ENCODE assay signal across 8 mouse cellular contexts in genomic region chr13:105055374-105055773, GRCm38 (mm10). TPM values are rescaled to one million over a fixed set of nuclear protein-coding genes. Genes with fewer than 3 reads are reported as not detected.
DNase-seq lines count a peak whose midpoint lies in the region; ATAC-seq and TF ChIP-seq lines count a peak whose summit lies in the region.
"Had no signal": no experiment of that assay in that cellular context is flagged by ENCODE, and none has a peak within 500 bp of the region (broad histone marks: within the 10 kb centered on the region; RNA-seq: fewer than 3 reads in every experiment).

No protein-coding gene starts in this region.

- H3K27me3 ChIP-seq in embryonic facial prominence, embryonic 11.5 days (ENCODE audit: control insufficient read depth, insufficient read depth, low read length) = peaks cover 3% of the 10 kb centered on the region; the same call in 1 of the 2 replicates
- peaks cover 3% of the 10 kb centered on the region; the same call in 1 of the 2 replicates for H3K27me3 ChIP-seq in limb, embryonic 15.5 days
- peaks cover 3% of the 10 kb centered on the region; the same call in 1 of the 2 replicates for H3K27me3 ChIP-seq in neural tube, embryonic 12.5 days (replicated peaks)

- no peak for ATAC-seq in embryonic facial prominence, embryonic 11.5 days (replicated peaks; ENCODE audit: insufficient number of reproducible peaks, low FRiP score, low TSS enrichment, low read depth)
- no peak for ATAC-seq in limb, embryonic 15.5 days (ENCODE audit: insufficient number of reproducible peaks, low FRiP score, low TSS enrichment, low read depth)
- ATAC-seq in neural tube, embryonic 12.5 days (ENCODE audit: low FRiP score, low read depth) = no peak

- H3K4me1 ChIP-seq in bone marrow macrophage, adult 2 months (ENCODE audit: control insufficient read depth, insufficient read depth, low read length) = peaks cover 10% of the 10 kb centered on the region
- H3K4me1 ChIP-seq in embryonic facial prominence, embryonic 11.5 days (ENCODE audit: control insufficient read depth, insufficient read depth, low read length) = no peaks in the 10 kb centered on the region
- H3K4me1 ChIP-seq in limb, embryonic 15.5 days = peaks cover 14% of the 10 kb centered on the region
- H3K4me1 ChIP-seq in neural tube, embryonic 12.5 days = peaks cover 12% of the 10 kb centered on the region; the same call in 1 of the 2 replicates

- TF ChIP-seq POLR2A in bone marrow macrophage, adult 2 months (IDR thresholded peaks at IDR 0.05; ENCODE audit: borderline replicate concordance, low read depth, low read length) = no peak

- H3K9ac ChIP-seq in embryonic facial prominence, embryonic 11.5 days (replicated peaks; ENCODE audit: low read length) = no peak overlapping the region
- H3K9ac ChIP-seq in limb, embryonic 15.5 days = no peak overlapping the region
- H3K9ac ChIP-seq in neural tube, embryonic 12.5 days = no peak overlapping the region

- intact Hi-C loops in heart, postnatal 14 days (cut with DNase I) = no loop called here

- no peaks in the 10 kb centered on the region for H3K9me3 ChIP-seq in embryonic facial prominence, embryonic 11.5 days (replicated peaks; ENCODE audit: control insufficient read depth, low read length)
- H3K9me3 ChIP-seq in limb, embryonic 15.5 days = no peaks in the 10 kb centered on the region
- no peaks in the 10 kb centered on the region for H3K9me3 ChIP-seq in neural tube, embryonic 12.5 days

- 17% methylated on average over 5 of the region's 5 CpGs for WGBS in embryonic facial prominence, embryonic 11.5 days
- WGBS in limb, embryonic 15.5 days = 28% methylated on average over 5 of the region's 5 CpGs
- WGBS in neural tube, embryonic 12.5 days = 18% methylated on average over 5 of the region's 5 CpGs

- no peak overlapping the region; the same call in 1 of the 2 replicates for H3K27ac ChIP-seq in bone marrow macrophage, adult 2 months (ENCODE audit: insufficient read depth, low read depth, low read length)
- H3K27ac ChIP-seq in embryonic facial prominence, embryonic 11.5 days (replicated peaks; ENCODE audit: low read depth, low read length) = no peak overlapping the region
- H3K27ac ChIP-seq in limb, embryonic 15.5 days = peak overlapping the region; percentile 59; the same call in 1 of the 2 replicates
- H3K27ac ChIP-seq in neural tube, embryonic 12.5 days = no peak overlapping the region

- H3K4me2 ChIP-seq in embryonic facial prominence, embryonic 11.5 days (ENCODE audit: low read depth, low read length) = no peak overlapping the region
- peak overlapping the region; percentile 91 for H3K4me2 ChIP-seq in limb, embryonic 15.5 days
- peak overlapping the region; percentile 88 for H3K4me2 ChIP-seq in neural tube, embryonic 12.5 days (replicated peaks)

- no peaks in the 10 kb centered on the region for H3K36me3 ChIP-seq in embryonic facial prominence, embryonic 11.5 days (replicated peaks; ENCODE audit: control insufficient read depth, insufficient read depth, low read depth, low read length)
- no peaks in the 10 kb centered on the region for H3K36me3 ChIP-seq in limb, embryonic 15.5 days
- H3K36me3 ChIP-seq in neural tube, embryonic 12.5 days = no peaks in the 10 kb centered on the region

- DNase-seq in embryonic facial prominence, embryonic 11.5 days (ENCODE audit: low spot score) = peak; percentile 35
- peak; percentile 14 to 19 for DNase-seq in heart, postnatal 14 days
- no peak for DNase-seq in right cerebral cortex, postnatal 36 days (ENCODE audit: low spot score in 2 of 2)
- no peak for DNase-seq in layer of hippocampus, postnatal 36 days

- peak overlapping the region; percentile 70 for H3K4me3 ChIP-seq in bone marrow macrophage, adult 2 months (ENCODE audit: insufficient read depth, low read length)
- H3K4me3 ChIP-seq in embryonic facial prominence, embryonic 11.5 days (ENCODE audit: low read depth, low read length) = no peak overlapping the region
- H3K4me3 ChIP-seq in limb, embryonic 15.5 days = peak overlapping the region; percentile 55; the same call in 1 of the 2 replicates
- peak overlapping the region; percentile 55; the same call in 1 of the 2 replicates for H3K4me3 ChIP-seq in neural tube, embryonic 12.5 days

- TF ChIP-seq CTCF in bone marrow macrophage, adult 2 months (IDR thresholded peaks at IDR 0.05; ENCODE audit: low read depth, low read length) = no peak

RNA-seq across cellular contexts. Expression of gene Rgs7bp, which starts 0.6 kb away (rescaled TPM):
- 0.11 TPM in 1 of 2 replicates, not detected in the other for polyA plus RNA-seq in bone marrow macrophage, adult 2 months (2012; ENCODE audit: insufficient read depth, insufficient read length, missing spikeins)
- polyA plus RNA-seq in embryonic facial prominence, embryonic 11.5 days (2014; fragmentation: Nextera tagmentation; extraction: Ambion mirVana) = 1.7 and 1.9 TPM in 2 replicates
- 1 to 10 TPM; 3.8 to 4.3 TPM for total RNA-seq in heart, postnatal 14 days (2021)
- polyA plus RNA-seq in limb, embryonic 15.5 days (2015; fragmentation: Nextera tagmentation; extraction: Ambion mirVana) = 4.8 and 5.0 TPM in 2 replicates
- 5.1 and 6.0 TPM in 2 replicates for polyA plus RNA-seq in neural tube, embryonic 12.5 days (2016; fragmentation: Nextera tagmentation; extraction: Ambion mirVana)
- 100 to 1,000 TPM; 156 to 163 TPM for total RNA-seq in layer of hippocampus, postnatal 36 days (2021)

RNA-seq across cellular contexts. Expression of gene 4933425L06Rik, which starts 26.5 kb away (rescaled TPM):
- not detected in 2 replicates for polyA plus RNA-seq in bone marrow macrophage, adult 2 months (2012; ENCODE audit: insufficient read depth, insufficient read length, missing spikeins)
- not detected in 2 replicates for polyA plus RNA-seq in embryonic facial prominence, embryonic 11.5 days (2014; fragmentation: Nextera tagmentation; extraction: Ambion mirVana)
- total RNA-seq in heart, postnatal 14 days (2021) = not detected
- not detected in 2 replicates for polyA plus RNA-seq in limb, embryonic 15.5 days (2015; fragmentation: Nextera tagmentation; extraction: Ambion mirVana)
- not detected in 2 replicates for polyA plus RNA-seq in neural tube, embryonic 12.5 days (2016; fragmentation: Nextera tagmentation; extraction: Ambion mirVana)
- not detected for total RNA-seq in layer of hippocampus, postnatal 36 days (2021)
- polyA plus RNA-seq: spleen, adult 2 months had no signal

Comparison
In these comparisons a context has a peak if more than half of its experiments do, and no peak if none do; other contexts are left out.
1. DNase-seq: peak in embryonic facial prominence, embryonic 11.5 days (single experiment) and heart, postnatal 14 days (2 of 2); none in right cerebral cortex, postnatal 36 days (0 of 2) and layer of hippocampus, postnatal 36 days (0 of 2).